Mouse (Mus musculus) spleen, postnatal 4 days (tissue): ENCODE results near the gene Cwc25.
"Not testable (repeated sequence)": the region's sequence is repeated elsewhere in the genome, so short reads cannot be mapped to it uniquely, and the experiment has no call there.

ENCODE experiments used
- DNase-seq, 2 experiments: peaks; one replicate each; pipeline ENCODE4 v3.0.0; 2022; ENCODE audit warnings: low spot score in 2 of 2

The Cwc25 gene

DNA sequence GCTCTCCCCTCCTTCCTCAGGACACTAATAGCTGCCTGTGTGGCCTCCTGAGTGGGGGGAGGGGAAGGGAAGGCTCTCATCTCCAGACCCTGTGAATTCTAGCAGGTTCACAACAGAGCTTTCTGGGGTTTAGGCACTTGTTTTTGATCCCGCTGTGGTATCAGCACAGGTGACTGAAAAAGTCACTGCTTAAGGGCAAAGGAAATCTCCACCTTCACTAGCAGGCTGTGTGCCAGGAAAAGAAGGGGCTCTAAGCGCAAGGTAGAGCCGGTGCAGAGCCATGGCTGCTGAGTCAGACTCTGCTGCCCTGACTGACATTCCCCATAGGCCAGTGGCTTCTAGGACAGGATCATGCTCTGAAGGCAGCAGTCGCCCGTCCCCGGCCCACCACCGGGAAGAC is 37.6 kb downstream of the Cwc25 start:
- DNase-seq = no peak

DNA sequence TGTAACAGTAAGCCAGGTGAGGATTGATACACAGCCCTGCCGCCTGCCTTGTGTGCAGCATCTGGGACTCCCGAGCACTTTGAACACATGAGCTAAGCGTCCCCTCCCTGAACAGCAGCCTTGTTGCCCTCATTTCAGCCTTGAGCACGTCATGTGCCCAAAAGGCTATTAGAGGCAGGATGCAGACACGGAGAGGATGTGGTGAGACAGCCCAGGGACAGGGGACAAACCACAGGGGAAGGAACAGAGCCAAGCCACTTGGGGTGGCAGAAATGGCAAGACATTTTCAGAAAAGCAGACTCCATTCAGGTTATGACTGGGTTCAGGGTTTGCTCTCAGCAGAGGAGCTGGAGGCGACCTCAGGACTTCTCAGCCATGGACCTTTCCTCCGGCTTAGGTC is 38.0 kb downstream of the Cwc25 start:
- no peak for DNase-seq

DNA sequence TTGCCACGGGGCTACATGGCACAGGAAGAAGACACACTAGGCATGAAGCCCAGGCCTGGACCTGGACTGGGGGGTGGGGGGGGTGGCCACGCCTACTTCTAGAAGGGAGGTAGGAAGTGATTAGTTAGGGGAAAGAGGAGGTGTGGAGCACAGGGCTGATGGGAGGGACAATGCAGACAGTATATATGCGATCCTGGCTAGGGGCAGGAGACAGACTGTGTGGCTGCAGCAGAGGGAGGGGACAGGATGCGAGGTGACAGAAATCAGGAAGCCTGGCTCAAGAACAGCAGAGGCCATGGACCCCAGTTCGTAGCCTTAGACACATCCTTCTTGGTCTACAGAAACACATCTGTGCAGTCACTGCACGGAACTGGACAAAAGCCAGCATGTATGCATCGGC is 42.6 kb downstream of the Cwc25 start:
- no peak for DNase-seq

DNA sequence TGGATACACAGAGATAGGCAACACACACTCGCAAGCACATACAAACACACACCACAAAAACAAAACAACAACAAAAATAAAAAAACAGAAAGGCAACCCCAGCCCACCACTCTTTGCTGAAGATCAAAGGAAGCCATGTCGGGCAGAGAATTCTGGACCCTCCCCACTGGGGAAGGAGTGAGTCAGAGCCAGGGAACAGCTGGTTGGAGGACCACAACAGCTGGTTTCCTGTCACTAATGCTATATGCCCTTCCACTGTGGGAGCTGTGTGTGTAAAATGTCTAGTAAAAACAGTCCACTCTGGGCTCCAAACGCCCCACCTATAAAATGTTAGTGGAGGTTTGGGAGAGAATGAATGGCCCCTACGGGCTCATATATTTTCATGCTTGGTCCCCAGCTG is 45.0 kb downstream of the Cwc25 start:
- no peak for DNase-seq

GRCm38 (mm10) chr11:97719041-97719440 is 47.3 kb downstream of the Cwc25 start:
- DNase-seq = no peak

GRCm38 (mm10) chr11:97718281-97718860 is 48.0 kb downstream of the Cwc25 start:
- peak in 1 of 2 experiments; percentile 31 for DNase-seq

DNA sequence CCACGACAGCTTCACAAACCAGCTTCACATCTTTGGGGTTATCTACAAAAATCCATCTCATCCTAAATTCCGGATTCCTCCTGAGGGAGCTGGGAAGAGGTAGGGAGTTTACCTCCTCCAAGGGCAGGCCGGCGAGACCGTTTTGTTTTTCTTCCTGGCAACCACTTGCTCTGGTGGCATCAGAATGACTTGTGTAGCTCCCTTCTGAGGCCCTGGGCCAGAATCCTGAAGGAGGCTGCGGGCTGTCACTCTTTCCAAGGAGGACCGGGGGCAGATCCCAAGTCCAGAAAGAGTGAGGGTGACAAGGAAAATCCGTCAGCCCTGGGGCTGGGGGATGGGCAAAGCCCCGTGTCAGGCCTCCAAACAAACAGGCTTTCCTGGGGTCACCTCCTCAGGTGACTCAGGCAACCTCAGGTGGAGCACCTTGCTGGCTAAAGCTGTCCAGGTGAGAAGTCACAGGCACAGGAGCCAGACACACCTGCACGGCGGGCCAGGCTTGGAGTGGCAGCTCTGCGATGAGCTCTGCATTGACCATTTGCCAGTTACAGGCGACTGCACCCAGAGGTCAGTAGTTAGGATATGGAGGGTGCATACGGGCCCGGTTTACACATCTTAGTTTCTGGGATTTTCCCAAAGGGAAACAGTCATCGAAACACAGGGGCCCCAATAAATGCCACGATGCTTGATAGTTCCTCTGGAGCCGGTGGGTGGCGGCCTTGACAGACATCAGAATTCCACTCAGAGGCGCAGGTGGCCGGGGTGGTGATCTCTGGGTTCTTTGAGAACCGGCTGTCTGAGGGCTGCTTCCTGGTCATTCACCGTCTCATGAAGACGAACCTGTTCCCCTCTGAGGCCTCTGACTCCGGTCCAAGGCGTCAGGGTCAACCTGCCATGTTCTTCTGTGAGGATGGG is 48.7 kb downstream of the Cwc25 start:
- DNase-seq = no peak

DNA sequence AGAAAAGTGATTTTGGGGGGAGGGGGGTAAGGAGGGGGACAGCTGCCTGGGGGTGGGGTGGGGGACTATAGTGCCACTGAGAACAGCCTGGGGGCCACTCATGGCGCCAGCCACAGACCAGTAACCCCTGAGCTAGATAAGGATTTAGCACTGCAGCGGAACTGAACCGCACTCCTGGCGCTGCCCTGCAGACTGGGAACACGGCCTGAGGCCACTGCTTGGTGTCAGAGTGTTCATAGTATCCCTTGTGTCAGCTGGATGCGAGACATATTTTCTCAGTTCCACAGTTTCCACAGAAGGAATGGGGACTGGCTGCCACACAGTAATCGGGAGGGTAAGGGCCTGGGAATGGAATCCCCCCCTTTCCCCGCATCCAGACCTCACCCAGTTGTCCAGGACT is 50.3 kb downstream of the Cwc25 start:
- no peak for DNase-seq

- no peak for DNase-seq
Observed at GRCm38 (mm10) chr11:97714784-97715760, 51.3 kb downstream of the Cwc25 start.

DNA sequence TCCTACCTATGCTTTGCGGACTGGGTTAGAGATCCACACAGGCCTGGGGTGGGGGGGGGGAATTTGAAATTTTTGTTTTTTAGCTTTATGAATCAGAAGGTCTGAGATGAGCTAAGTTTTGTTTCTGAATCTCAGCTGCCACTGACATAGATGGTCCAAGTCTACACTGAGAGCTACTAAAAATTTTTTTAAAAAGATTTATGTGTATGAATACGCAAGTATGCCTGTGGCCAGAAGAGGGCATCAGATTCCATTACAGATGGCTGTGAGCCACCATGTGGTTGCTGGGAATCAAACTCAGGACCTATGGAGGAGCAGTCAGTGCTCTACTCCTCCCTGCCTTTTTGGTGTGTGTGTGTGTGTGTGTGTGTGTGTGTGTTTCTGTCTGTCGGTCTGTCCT is 52.0 kb downstream of the Cwc25 start:
- DNase-seq = no peak

GRCm38 (mm10) chr11:97713896-97714295 is 52.5 kb downstream of the Cwc25 start:
- no peak for DNase-seq

DNA sequence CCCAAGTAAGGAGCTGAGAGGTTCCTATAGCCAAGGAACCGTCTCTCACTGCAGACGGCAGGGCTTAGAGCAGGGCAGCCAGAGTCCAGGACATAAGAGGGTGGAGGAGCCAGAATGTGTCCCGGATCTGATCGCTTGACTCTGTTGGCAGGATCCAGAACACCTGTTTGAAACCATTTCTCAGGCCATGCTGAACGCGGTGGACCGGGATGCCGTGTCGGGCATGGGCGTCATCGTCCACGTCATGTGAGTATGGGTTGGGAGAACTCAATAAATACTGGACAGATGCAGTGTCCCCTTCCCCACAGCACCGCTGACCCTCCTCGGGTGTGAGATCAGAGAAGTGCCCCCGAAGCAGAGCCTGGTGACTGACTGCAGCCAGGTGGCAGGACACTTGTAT is 54.1 kb downstream of the Cwc25 start:
- DNase-seq = no peak

- DNase-seq = no peak
Observed at GRCm38 (mm10) chr11:97711200-97711900, 55.0 kb downstream of the Cwc25 start.

GRCm38 (mm10) chr11:97710067-97710466 is 56.3 kb downstream of the Cwc25 start:
- DNase-seq = not testable (repeated sequence)

- DNase-seq = peak; percentile 97 to 98
Observed at GRCm38 (mm10) chr11:97703039-97703826, 63.1 kb downstream of the Cwc25 start, which contains the start of gene Psmb3. TSS of gene Psmb3 (plus strand) at chr11:97703399.

DNA sequence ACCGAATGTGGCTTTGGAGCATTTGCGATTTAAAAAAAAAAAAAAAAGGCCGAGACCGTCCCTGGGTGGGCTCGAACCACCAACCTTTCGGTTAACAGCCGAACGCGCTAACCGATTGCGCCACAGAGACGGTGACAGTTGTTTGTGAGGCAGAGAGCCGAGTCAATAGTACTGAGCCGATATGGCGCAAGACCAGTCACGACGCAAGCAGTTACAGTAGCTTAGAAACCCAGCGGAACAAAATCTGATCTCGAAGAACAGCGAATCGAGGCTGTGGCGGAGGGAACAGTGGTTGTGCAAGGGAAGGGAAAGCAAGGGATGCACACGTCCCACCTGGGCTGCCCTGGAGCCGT is 64.0 kb downstream of the Cwc25 start:
- peak; percentile 88 to 95 for DNase-seq

DNA sequence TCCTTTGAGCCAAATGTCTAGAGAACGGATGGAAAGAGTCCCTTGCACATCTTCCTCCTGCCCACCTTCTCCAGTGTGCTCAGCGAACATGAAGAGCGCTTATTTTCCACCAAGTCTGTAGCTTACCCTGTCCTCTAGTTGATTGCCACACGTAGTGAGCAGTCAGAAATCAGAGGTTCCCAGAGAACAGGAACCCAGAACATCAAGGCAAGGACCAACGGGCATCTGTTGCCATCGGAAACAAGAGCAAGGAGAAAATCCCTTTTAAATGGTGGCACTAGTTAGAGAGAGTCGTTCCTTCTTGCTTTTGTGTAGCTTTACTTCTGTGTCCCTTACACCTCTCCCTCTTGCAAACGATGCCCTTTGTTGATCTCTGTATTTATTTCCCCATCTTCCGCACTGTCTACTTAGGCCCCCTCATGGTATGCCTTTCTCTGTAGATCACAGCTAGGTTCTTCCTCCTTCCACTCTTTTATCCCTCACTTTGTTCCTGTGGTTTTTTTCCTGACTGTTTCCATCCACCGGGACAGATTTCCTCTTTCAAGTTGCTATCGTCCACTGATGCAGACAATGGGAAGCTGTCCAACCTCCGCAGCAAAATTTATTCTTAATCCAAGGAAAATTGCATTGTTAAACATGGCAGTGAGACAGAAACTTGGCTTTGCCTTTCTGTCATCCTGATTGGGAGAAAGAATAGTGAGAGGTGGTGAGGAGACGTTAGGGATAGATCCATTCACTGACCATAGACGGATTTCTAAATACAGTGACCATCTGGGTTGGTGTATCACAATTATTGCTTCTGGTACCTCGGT is 64.6 kb downstream of the Cwc25 start:
- no peak for DNase-seq

DNA sequence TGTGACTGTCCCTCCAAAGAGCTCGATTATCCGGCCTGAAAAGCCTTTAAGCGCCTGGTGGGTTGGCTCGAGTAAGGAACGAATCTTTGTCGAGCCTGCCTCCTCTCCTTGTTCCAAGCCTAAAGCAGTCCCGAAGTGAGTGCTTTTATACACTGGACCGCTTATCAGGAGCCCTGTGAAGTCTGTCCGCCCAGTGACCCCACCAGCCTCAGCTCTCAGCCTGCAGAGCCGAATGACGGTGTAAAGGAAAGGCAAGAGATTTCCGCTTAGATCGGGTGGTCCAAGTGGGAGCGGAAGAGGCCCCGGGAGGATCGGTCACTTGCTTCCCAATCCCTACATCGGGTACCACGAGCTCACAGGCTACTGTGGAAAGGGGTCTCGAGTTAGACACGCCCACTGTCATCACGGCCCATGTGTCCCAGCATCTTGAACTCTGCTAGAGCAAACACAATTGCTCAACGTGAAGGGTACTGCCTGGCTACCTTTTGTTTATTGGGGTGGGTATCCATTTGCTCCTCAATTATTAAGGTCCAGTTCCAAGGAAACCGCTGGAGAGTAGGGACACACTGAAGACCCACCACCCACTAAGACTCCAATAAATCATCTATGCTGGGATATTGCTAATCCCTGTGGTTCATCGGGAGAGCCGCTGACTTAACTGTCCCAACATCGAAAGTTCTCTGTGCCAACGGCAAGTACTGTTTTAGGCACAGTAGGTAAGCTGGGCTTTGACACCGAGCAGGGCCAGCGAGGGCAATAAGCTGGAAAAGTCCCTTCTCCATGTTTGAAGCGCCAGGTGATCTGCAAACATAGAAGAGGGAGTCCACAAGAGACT is 65.4 kb downstream of the Cwc25 start:
- no peak for DNase-seq
